Mouse (Mus musculus) erythroblast, embryonic 14.5 days (primary cell): ENCODE data around the gene Sel1l3.

Source experiments
- GATA1 ChIP-seq: IDR thresholded peaks from 2 replicates; pipeline ENCODE4 v1.6.1; 2012; ENCODE audit warnings: low read length, inconsistent platforms, mixed read lengths
- TAL1 ChIP-seq: IDR thresholded peaks from 3 replicates; pipeline ENCODE4 v1.6.1; 2012; ENCODE audit warnings: low read length, inconsistent platforms, mixed read lengths

DNA sequence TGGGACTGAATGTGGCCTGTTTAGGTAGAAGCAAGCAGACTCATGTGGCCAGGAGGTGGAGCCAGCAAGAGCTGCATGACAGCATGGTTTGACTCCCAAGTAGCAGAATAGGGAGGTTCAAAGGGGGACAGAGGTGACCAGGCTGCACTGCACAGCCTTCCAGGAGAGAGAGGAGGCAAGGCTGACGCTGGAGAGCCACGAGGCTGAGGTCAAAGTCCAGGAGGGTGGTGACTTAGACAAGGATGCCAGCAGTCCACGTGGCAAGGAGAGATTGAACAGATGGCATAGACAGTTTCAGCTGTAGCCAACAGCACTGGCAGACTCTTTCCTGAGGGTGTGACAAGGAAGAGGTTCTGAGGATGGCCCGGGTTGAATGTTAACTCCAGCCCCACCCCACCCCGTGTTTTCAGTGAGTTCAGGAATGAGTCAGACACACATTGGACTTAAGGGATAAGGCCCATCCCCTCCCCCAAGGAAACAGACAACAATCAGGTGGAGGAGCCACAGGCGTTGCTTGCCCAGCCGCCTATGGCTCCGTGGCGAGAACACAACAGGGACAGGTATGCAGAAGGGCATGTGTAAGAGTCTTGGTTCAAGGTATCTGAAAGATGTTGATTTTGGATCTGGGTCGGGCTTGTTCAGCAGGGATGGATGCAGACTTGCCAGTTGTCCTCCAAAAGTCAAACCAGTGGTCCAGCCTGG lies 17.2 kb downstream of the Sel1l3 start:
- TF ChIP-seq TAL1 = no peak
- TF ChIP-seq GATA1 = no peak
